Mouse (Mus musculus) left cerebral cortex, postnatal 25 days (tissue): ENCODE measurements around the gene Hp. TPM values are rescaled to one million over a fixed set of nuclear protein-coding genes. Genes with fewer than 3 reads are reported as not detected.

ENCODE experiments used
- DNase-seq, 2 experiments: peaks; one replicate each; pipeline ENCODE4 v3.0.0; 2022; ENCODE audit warnings: low spot score in 2 of 2, mixed read lengths in 1 of 2
- intact Hi-C: fragments of 180-260 bp; cut with DNase I; formaldehyde crosslinking; loops from one replicate; pipeline ENCODE4 v1.15.1; 2025
- total RNA-seq, 2 experiments: library from RNA; stranded (reverse); gene quantifications; 2 replicates each; pipeline ENCODE4 v1.2.3; 2021

The Hp gene
- total RNA-seq, 2 experiments from 2014 or later = 0.57 TPM; not detected in 1

GRCm38 (mm10) chr8:109565498-109566333 is 13.3 kb downstream of the Hp start, which contains the start of the genes Dhx38 and Txnl4b:
Gene Dhx38, minus strand, starts transcription at chr8:109565861.
Gene Txnl4b, plus strand, starts transcription at chr8:109565892.
- DNase-seq = peak; percentile 98 to 100
- intact Hi-C loops = loop anchor here (1.0 to 5.0 kb wide), 3 partner anchors 43 to 1977 kb away; partner anchors contain the start of genes Ap1g1, Dhodh and Psmd7

- intact Hi-C loops = loop anchor here (1.0 to 5.0 kb wide), 3 partner anchors 44 to 1976 kb away; partner anchors contain the start of genes Ap1g1, Dhodh and Psmd7
- DNase-seq = no peak
These were observed 14.2 kb downstream of the Hp start for GRCm38 (mm10) chr8:109564766-109565165.

GRCm38 (mm10) chr8:109563881-109564280 is 15.1 kb downstream of the Hp start:
- intact Hi-C loops = loop anchor here (2.0 kb wide), 1 partner anchor 45 kb away; the partner anchor contains the start of gene Dhodh
- no peak for DNase-seq

- intact Hi-C loops = no loop called here
- no peak for DNase-seq
These were observed 27.3 kb downstream of the Hp start for GRCm38 (mm10) chr8:109551663-109552062.

- intact Hi-C loops = no loop called here
- DNase-seq = no peak
These were observed 34.9 kb downstream of the Hp start for GRCm38 (mm10) chr8:109544049-109544448.

GRCm38 (mm10) chr8:109542748-109543519 is 36.0 kb downstream of the Hp start:
- peak in 1 of 2 experiments; percentile 87 for DNase-seq

GRCm38 (mm10) chr8:109542165-109542564 is 36.8 kb downstream of the Hp start:
- DNase-seq = peak in 1 of 2 experiments; percentile 53
- intact Hi-C loops = loop anchor here (2.0 kb wide), 3 partner anchors 47 to 181 kb away; partner anchors contain the start of gene Pmfbp1

More at GRCm38 (mm10) chr8:109542748-109543519, 36.0 kb downstream of the Hp start:
- intact Hi-C loops = loop anchor here (2.0 kb wide), 3 partner anchors 48 to 182 kb away; partner anchors contain the start of gene Pmfbp1

- DNase-seq = peak; percentile 79 to 90
- intact Hi-C loops = loop anchor here (10.0 kb wide), 3 partner anchors 282 to 1722 kb away; no protein-coding TSS in a partner anchor
These were observed 42.3 kb downstream of the Hp start for GRCm38 (mm10) chr8:109536703-109537102.

- intact Hi-C loops = loop anchor here (10.0 kb wide), 3 partner anchors 281 to 1721 kb away; no protein-coding TSS in a partner anchor
- DNase-seq = peak in 1 of 2 experiments; percentile 51
These were observed 43.6 kb downstream of the Hp start for GRCm38 (mm10) chr8:109535140-109535990.

Other genes with a start within 250 kb of the Hp start
- under 1 TPM; 0.25 to 0.30 TPM for gene Pmfbp1, start 85.1 kb downstream of the Hp start, total RNA-seq
- 10 to 100 TPM; 26.3 to 28.2 TPM for gene Dhx38, start 13.3 kb downstream of the Hp start, total RNA-seq
- 10 to 100 TPM; 14.8 to 17.5 TPM for gene Txnl4b, start 13.3 kb downstream of the Hp start, total RNA-seq
- 10 to 100 TPM; 15.2 to 18.1 TPM for gene Dhodh, start 29.5 kb upstream of the Hp start, total RNA-seq
- under 1 TPM; 0.44 to 0.94 TPM for gene Pkd1l3, start 35.3 kb upstream of the Hp start, total RNA-seq
- gene Ist1, start 114.1 kb upstream of the Hp start, total RNA-seq = 10 to 100 TPM; 72.4 to 77.4 TPM
- 10 to 100 TPM; 47.0 to 48.4 TPM for gene Zfp821, start 126.4 kb upstream of the Hp start, total RNA-seq
- 10 to 100 TPM; 36.9 to 38.5 TPM for gene Atxn1l, start 158.6 kb upstream of the Hp start, total RNA-seq
- 10 to 100 TPM; 87.0 to 96.8 TPM for gene Ap1g1, start 199.4 kb upstream of the Hp start, total RNA-seq